Mouse (Mus musculus) adrenal gland, adult (tissue): ENCODE measurements around the gene Antxr2.

Experiments
- DNase-seq, 2 experiments: peaks; one replicate each; pipeline ENCODE4 v3.0.0; 2022 to 2023; ENCODE audit warnings: low spot score in 1 of 2; ENCODE audit not compliant: inconsistent age in 2 of 2

Antxr2 gene

GRCm38 (mm10) chr5:98030902-98031641 is at the start of gene Antxr2:
Gene Antxr2 (minus strand): TSS chr5:98031043.
- DNase-seq: peak in 1 of 2 experiments; percentile 83

GRCm38 (mm10) chr5:98076612-98077011 is 45.8 kb upstream of the Antxr2 start:
- peak in 1 of 2 experiments; percentile 15 for DNase-seq

GRCm38 (mm10) chr5:98069191-98069590 is 38.3 kb upstream of the Antxr2 start:
- DNase-seq: peak; percentile 14 to 30

GRCm38 (mm10) chr5:98055275-98055674 is 24.4 kb upstream of the Antxr2 start:
- DNase-seq: no peak

- no peak for DNase-seq
Measured at GRCm38 (mm10) chr5:98054834-98055233, 24.0 kb upstream of the Antxr2 start.

- DNase-seq: peak in 1 of 2 experiments; percentile 49
Measured at GRCm38 (mm10) chr5:98034928-98035327, 4.1 kb upstream of the Antxr2 start.

- DNase-seq: peak in 1 of 2 experiments; percentile 13
Measured at GRCm38 (mm10) chr5:98034207-98034606, 3.4 kb upstream of the Antxr2 start.

- peak in 1 of 2 experiments; percentile 27 for DNase-seq
Measured at GRCm38 (mm10) chr5:98032803-98033420, 2.1 kb upstream of the Antxr2 start.

- peak; percentile 67 to 94 for DNase-seq
Measured at GRCm38 (mm10) chr5:98030091-98030901, 547 bp downstream of the Antxr2 start.

- DNase-seq: no peak
Measured at GRCm38 (mm10) chr5:98027688-98028389, 3.0 kb downstream of the Antxr2 start.

GRCm38 (mm10) chr5:98025921-98026320 is 4.9 kb downstream of the Antxr2 start:
- no peak for DNase-seq

- peak in 1 of 2 experiments; percentile 8 for DNase-seq
Measured at GRCm38 (mm10) chr5:98024545-98024944, 6.3 kb downstream of the Antxr2 start.

GRCm38 (mm10) chr5:98021518-98021917 is 9.3 kb downstream of the Antxr2 start:
- DNase-seq: no peak

- no peak for DNase-seq
Measured at GRCm38 (mm10) chr5:98020658-98021057, 10.2 kb downstream of the Antxr2 start.

- peak in 1 of 2 experiments; percentile 48 for DNase-seq
Measured at GRCm38 (mm10) chr5:98019396-98019795, 11.4 kb downstream of the Antxr2 start.

GRCm38 (mm10) chr5:98018162-98018561 is 12.7 kb downstream of the Antxr2 start:
- DNase-seq: peak in 1 of 2 experiments; percentile 27

- DNase-seq: peak in 1 of 2 experiments; percentile 33
Measured at GRCm38 (mm10) chr5:98016247-98017203, 14.3 kb downstream of the Antxr2 start.

GRCm38 (mm10) chr5:98005751-98006150 is 25.1 kb downstream of the Antxr2 start:
- no peak for DNase-seq

- peak in 1 of 2 experiments; percentile 68 for DNase-seq
Measured at GRCm38 (mm10) chr5:97999261-97999824, 31.5 kb downstream of the Antxr2 start.
